Mouse (Mus musculus): ENCODE data around the gene Mthfd1. TPM values are rescaled to one million over a fixed set of nuclear protein-coding genes. Genes with fewer than 3 reads are reported as not detected.

The Mthfd1 gene
- polyA plus RNA-seq, 1 experiment from 2014 or later: 30.5 TPM

Other genes with a start within 250 kb of the Mthfd1 start
- 0.08 and 0.31 TPM in 2 replicates for gene Esr2, start 78.0 kb upstream of the Mthfd1 start, polyA plus RNA-seq (2014; fragmentation: Nextera tagmentation; extraction: Ambion mirVana)
- gene Tex21, start 8.6 kb upstream of the Mthfd1 start, polyA plus RNA-seq (2014; fragmentation: Nextera tagmentation; extraction: Ambion mirVana): 0.09 TPM in 1 of 2 replicates, not detected in the other
- 11.8 and 12.1 TPM in 2 replicates for gene Akap5, start 69.6 kb downstream of the Mthfd1 start, polyA plus RNA-seq (2014; fragmentation: Nextera tagmentation; extraction: Ambion mirVana)
- gene Zbtb25, start 114.3 kb downstream of the Mthfd1 start, polyA plus RNA-seq (2014; fragmentation: Nextera tagmentation; extraction: Ambion mirVana): 16.0 and 16.5 TPM in 2 replicates
- gene Zbtb1, start 115.0 kb downstream of the Mthfd1 start, polyA plus RNA-seq (2014; fragmentation: Nextera tagmentation; extraction: Ambion mirVana): 4.2 and 4.7 TPM in 2 replicates
- 6.4 and 7.9 TPM in 2 replicates for gene Hspa2, start 148.9 kb downstream of the Mthfd1 start, polyA plus RNA-seq (2014; fragmentation: Nextera tagmentation; extraction: Ambion mirVana)
- gene Ppp1r36, start 162.2 kb downstream of the Mthfd1 start, polyA plus RNA-seq (2014; fragmentation: Nextera tagmentation; extraction: Ambion mirVana): 1.8 and 2.6 TPM in 2 replicates